Mouse (Mus musculus): ENCODE data around the gene Vax2.
A peak's percentile ranks its signal among the peaks of the same experiment; 100 is the strongest.

Gene Vax2

GRCm38 (mm10) chr6:83711067-83711675, at the start of gene Vax2:
Vax2 (plus strand) TSS chr6:83711264.
- DNase-seq (ENCODE audit: low read depth): peak; percentile 46

- no peak for DNase-seq (ENCODE audit: low read depth)
Measured at GRCm38 (mm10) chr6:83665009-83665408, 46.1 kb upstream of the Vax2 start.

- peak; percentile 78 for DNase-seq (ENCODE audit: low read depth)
Measured at GRCm38 (mm10) chr6:83673395-83673794, 37.7 kb upstream of the Vax2 start.

GRCm38 (mm10) chr6:83677757-83678156, 33.3 kb upstream of the Vax2 start, which contains the start of gene Cd207:
Cd207 (minus strand) TSS chr6:83677857.
- no peak for DNase-seq (ENCODE audit: low read depth)

- DNase-seq (ENCODE audit: low read depth): no peak
Measured at GRCm38 (mm10) chr6:83689374-83689773, 21.7 kb upstream of the Vax2 start.

GRCm38 (mm10) chr6:83690277-83690676, 20.8 kb upstream of the Vax2 start:
- peak; percentile 57 for DNase-seq (ENCODE audit: low read depth)

- DNase-seq (ENCODE audit: low read depth): no peak
Measured at GRCm38 (mm10) chr6:83690936-83691335, 20.1 kb upstream of the Vax2 start.

GRCm38 (mm10) chr6:83692962-83693361, 18.1 kb upstream of the Vax2 start:
- DNase-seq (ENCODE audit: low read depth): no peak

GRCm38 (mm10) chr6:83693835-83694234, 17.2 kb upstream of the Vax2 start:
- DNase-seq (ENCODE audit: low read depth): peak; percentile 79

- no peak for DNase-seq (ENCODE audit: low read depth)
Measured at GRCm38 (mm10) chr6:83695731-83696130, 15.3 kb upstream of the Vax2 start.

GRCm38 (mm10) chr6:83696684-83697083, 14.4 kb upstream of the Vax2 start:
- no peak for DNase-seq (ENCODE audit: low read depth)

- DNase-seq (ENCODE audit: low read depth): no peak
Measured at GRCm38 (mm10) chr6:83697932-83698331, 13.1 kb upstream of the Vax2 start.

GRCm38 (mm10) chr6:83699971-83700370, 11.1 kb upstream of the Vax2 start:
- no peak for DNase-seq (ENCODE audit: low read depth)

- no peak for DNase-seq (ENCODE audit: low read depth)
Measured at GRCm38 (mm10) chr6:83701001-83701400, 10.1 kb upstream of the Vax2 start.

- no peak for DNase-seq (ENCODE audit: low read depth)
Measured at GRCm38 (mm10) chr6:83702146-83702999, 8.7 kb upstream of the Vax2 start.

- DNase-seq (ENCODE audit: low read depth): no peak
Measured at GRCm38 (mm10) chr6:83703000-83703721, 7.9 kb upstream of the Vax2 start.

- no peak for DNase-seq (ENCODE audit: low read depth)
Measured at GRCm38 (mm10) chr6:83703722-83704078, 7.4 kb upstream of the Vax2 start.

GRCm38 (mm10) chr6:83704294-83704693, 6.8 kb upstream of the Vax2 start:
- DNase-seq (ENCODE audit: low read depth): no peak

- DNase-seq (ENCODE audit: low read depth): no peak
Measured at GRCm38 (mm10) chr6:83704701-83705100, 6.4 kb upstream of the Vax2 start.

- no peak for DNase-seq (ENCODE audit: low read depth)
Measured at GRCm38 (mm10) chr6:83707738-83708510, 3.1 kb upstream of the Vax2 start.

- DNase-seq (ENCODE audit: low read depth): no peak
Measured at GRCm38 (mm10) chr6:83710361-83711066, 550 bp upstream of the Vax2 start.

Data from naive thymus-derived CD4-positive, alpha-beta T cell, adult 2 months (primary cell).